Mouse (Mus musculus): ENCODE results near the gene Elovl6. TPM values are rescaled to one million over a fixed set of nuclear protein-coding genes. Genes with fewer than 3 reads are reported as not detected.

The Elovl6 gene
- total and polyA plus RNA-seq, 2 experiments from 2014 or later: 44.3 to 46.6 TPM

- Histone ChIP-seq H3K27ac (ENCODE audit: low read depth, low read length) (no peak overlapping the region), H3K4me2 (ENCODE audit: low read depth, low read length, poor library complexity, severe bottlenecking) (no peak overlapping the region), H3K4me1 (ENCODE audit: insufficient read depth, low read length) (no peaks in the 10 kb centered on the region), H3K9ac (replicated peaks; ENCODE audit: low read length, poor library complexity, severe bottlenecking) (no peak overlapping the region), H3K27me3 (ENCODE audit: insufficient read depth, low read length) (no peaks in the 10 kb centered on the region), H3K4me3 (ENCODE audit: low read depth, low read length) (no peak overlapping the region), H3K36me3 (ENCODE audit: insufficient read depth, low read length) (peaks cover 11% of the 10 kb centered on the region; the same call in 1 of the 2 replicates), H3K9me3 (ENCODE audit: low read length) (no peaks in the 10 kb centered on the region)
- no peak for TF ChIP-seq CTCF (IDR thresholded peaks at IDR 0.05)
- WGBS: 96% methylated on average over 8 of the region's 8 CpGs
- ATAC-seq (ENCODE audit: low FRiP score): no peak
- DNase-seq (ENCODE audit: low spot score): no peak
These were observed 38.8 kb downstream of the Elovl6 start for GRCm38 (mm10) chr3:129570989-129571388.

GRCm38 (mm10) chr3:129571642-129572041 lies 39.5 kb downstream of the Elovl6 start:
- DNase-seq (ENCODE audit: low spot score): no peak
- no peaks in the 10 kb centered on the region for H3K27me3 ChIP-seq (ENCODE audit: insufficient read depth, low read length)
- H3K4me1 ChIP-seq (ENCODE audit: insufficient read depth, low read length): no peaks in the 10 kb centered on the region
- no peak overlapping the region for H3K9ac ChIP-seq (replicated peaks; ENCODE audit: low read length, poor library complexity, severe bottlenecking)
- TF ChIP-seq CTCF (IDR thresholded peaks at IDR 0.05): no peak
- no peak overlapping the region for H3K4me3 ChIP-seq (ENCODE audit: low read depth, low read length)
- 98% methylated on average over 5 of the region's 5 CpGs for WGBS
- H3K9me3 ChIP-seq (ENCODE audit: low read length): no peaks in the 10 kb centered on the region
- no peak for ATAC-seq (ENCODE audit: low FRiP score)
- H3K4me2 ChIP-seq (ENCODE audit: low read depth, low read length, poor library complexity, severe bottlenecking): no peak overlapping the region
- no peak overlapping the region for H3K27ac ChIP-seq (ENCODE audit: low read depth, low read length)
- peaks cover 11% of the 10 kb centered on the region; the same call in 1 of the 2 replicates for H3K36me3 ChIP-seq (ENCODE audit: insufficient read depth, low read length)

GRCm38 (mm10) chr3:129572959-129573358 lies 40.8 kb downstream of the Elovl6 start:
- Histone ChIP-seq H3K4me2 (ENCODE audit: low read depth, low read length, poor library complexity, severe bottlenecking) (no peak overlapping the region), H3K27me3 (ENCODE audit: insufficient read depth, low read length) (no peaks in the 10 kb centered on the region), H3K4me1 (ENCODE audit: insufficient read depth, low read length) (no peaks in the 10 kb centered on the region), H3K9me3 (ENCODE audit: low read length) (no peaks in the 10 kb centered on the region), H3K9ac (replicated peaks; ENCODE audit: low read length, poor library complexity, severe bottlenecking) (no peak overlapping the region), H3K27ac (ENCODE audit: low read depth, low read length) (no peak overlapping the region), H3K36me3 (ENCODE audit: insufficient read depth, low read length) (peaks cover 11% of the 10 kb centered on the region; the same call in 1 of the 2 replicates), H3K4me3 (ENCODE audit: low read depth, low read length) (no peak overlapping the region)
- no peak for ATAC-seq (ENCODE audit: low FRiP score)
- no peak for TF ChIP-seq CTCF (IDR thresholded peaks at IDR 0.05)
- WGBS: 65% methylated on average over 4 of the region's 4 CpGs
- DNase-seq (ENCODE audit: low spot score): no peak

- WGBS: 68% methylated on average over 4 of the region's 4 CpGs
- Histone ChIP-seq H3K36me3 (ENCODE audit: insufficient read depth, low read length) (peaks cover 11% of the 10 kb centered on the region; the same call in 1 of the 2 replicates), H3K9me3 (ENCODE audit: low read length) (no peaks in the 10 kb centered on the region), H3K4me2 (ENCODE audit: low read depth, low read length, poor library complexity, severe bottlenecking) (no peak overlapping the region), H3K27ac (ENCODE audit: low read depth, low read length) (no peak overlapping the region), H3K27me3 (ENCODE audit: insufficient read depth, low read length) (no peaks in the 10 kb centered on the region), H3K4me3 (ENCODE audit: low read depth, low read length) (no peak overlapping the region), H3K4me1 (ENCODE audit: insufficient read depth, low read length) (no peaks in the 10 kb centered on the region), H3K9ac (replicated peaks; ENCODE audit: low read length, poor library complexity, severe bottlenecking) (no peak overlapping the region)
- ATAC-seq (ENCODE audit: low FRiP score): no peak
- TF ChIP-seq CTCF (IDR thresholded peaks at IDR 0.05): no peak
- no peak for DNase-seq (ENCODE audit: low spot score)
These were observed 41.5 kb downstream of the Elovl6 start for GRCm38 (mm10) chr3:129573609-129574008.

- no peaks in the 10 kb centered on the region for H3K4me1 ChIP-seq (ENCODE audit: insufficient read depth, low read length)
- no peaks in the 10 kb centered on the region for H3K27me3 ChIP-seq (ENCODE audit: insufficient read depth, low read length)
- no peak overlapping the region for H3K27ac ChIP-seq (ENCODE audit: low read depth, low read length)
- no peak for DNase-seq (ENCODE audit: low spot score)
- peaks cover 11% of the 10 kb centered on the region; the same call in 1 of the 2 replicates for H3K36me3 ChIP-seq (ENCODE audit: insufficient read depth, low read length)
- ATAC-seq (ENCODE audit: low FRiP score): no peak
- TF ChIP-seq CTCF (IDR thresholded peaks at IDR 0.05): no peak
- no peak overlapping the region for H3K4me3 ChIP-seq (ENCODE audit: low read depth, low read length)
- no peaks in the 10 kb centered on the region for H3K9me3 ChIP-seq (ENCODE audit: low read length)
- WGBS: 90% methylated on average over 4 of the region's 4 CpGs
- H3K9ac ChIP-seq (replicated peaks; ENCODE audit: low read length, poor library complexity, severe bottlenecking): no peak overlapping the region
- no peak overlapping the region for H3K4me2 ChIP-seq (ENCODE audit: low read depth, low read length, poor library complexity, severe bottlenecking)
These were observed 42.9 kb downstream of the Elovl6 start for GRCm38 (mm10) chr3:129575086-129575485.

- no peaks in the 10 kb centered on the region for H3K4me1 ChIP-seq (ENCODE audit: insufficient read depth, low read length)
- DNase-seq (ENCODE audit: low spot score): no peak
- H3K27ac ChIP-seq (ENCODE audit: low read depth, low read length): no peak overlapping the region
- H3K9me3 ChIP-seq (ENCODE audit: low read length): no peaks in the 10 kb centered on the region
- no peak overlapping the region for H3K4me3 ChIP-seq (ENCODE audit: low read depth, low read length)
- no peak for TF ChIP-seq CTCF (IDR thresholded peaks at IDR 0.05)
- no peak overlapping the region for H3K4me2 ChIP-seq (ENCODE audit: low read depth, low read length, poor library complexity, severe bottlenecking)
- H3K9ac ChIP-seq (replicated peaks; ENCODE audit: low read length, poor library complexity, severe bottlenecking): no peak overlapping the region
- H3K36me3 ChIP-seq (ENCODE audit: insufficient read depth, low read length): peaks cover 11% of the 10 kb centered on the region; the same call in 1 of the 2 replicates
- H3K27me3 ChIP-seq (ENCODE audit: insufficient read depth, low read length): no peaks in the 10 kb centered on the region
- 92% methylated on average over 6 of the region's 6 CpGs for WGBS
- no peak for ATAC-seq (ENCODE audit: low FRiP score)
These were observed 44.4 kb downstream of the Elovl6 start for GRCm38 (mm10) chr3:129576522-129576921.

All from midbrain, postnatal 0 days (tissue).